Mouse (Mus musculus): Measurements from ENCODE around the gene Cox17.
A peak's percentile ranks its signal among the peaks of the same experiment; 100 is the strongest.

The Cox17 gene

GRCm38 (mm10) chr16:38371705-38372296, 25.0 kb downstream of the Cox17 start:
- no peak for DNase-seq

- DNase-seq, result no peak
Observed at GRCm38 (mm10) chr16:38372876-38373275, 26.1 kb downstream of the Cox17 start.

- DNase-seq, result no peak
Observed at GRCm38 (mm10) chr16:38373439-38373838, 26.6 kb downstream of the Cox17 start.

GRCm38 (mm10) chr16:38373941-38374340, 27.1 kb downstream of the Cox17 start:
- DNase-seq, result no peak

- no peak for DNase-seq
Observed at GRCm38 (mm10) chr16:38374379-38375140, 27.8 kb downstream of the Cox17 start.

GRCm38 (mm10) chr16:38375182-38375581, 28.4 kb downstream of the Cox17 start:
- no peak for DNase-seq

GRCm38 (mm10) chr16:38376163-38376840, 29.5 kb downstream of the Cox17 start:
- DNase-seq, result peak; percentile 78 to 80

- peak in 1 of 2 experiments; percentile 23 for DNase-seq
Observed at GRCm38 (mm10) chr16:38376841-38377249, 30.1 kb downstream of the Cox17 start.

GRCm38 (mm10) chr16:38377546-38377945, 30.8 kb downstream of the Cox17 start:
- peak; percentile 42 to 53 for DNase-seq

GRCm38 (mm10) chr16:38378591-38378990, 31.8 kb downstream of the Cox17 start:
- no peak for DNase-seq

GRCm38 (mm10) chr16:38379088-38379487, 32.3 kb downstream of the Cox17 start:
- no peak for DNase-seq

GRCm38 (mm10) chr16:38379493-38379892, 32.7 kb downstream of the Cox17 start:
- peak in 1 of 2 experiments; percentile 29 for DNase-seq

- DNase-seq, result no peak
Observed at GRCm38 (mm10) chr16:38379926-38380325, 33.1 kb downstream of the Cox17 start.

GRCm38 (mm10) chr16:38383683-38384082, 36.9 kb downstream of the Cox17 start:
- no peak for DNase-seq

- no peak for DNase-seq
Observed at GRCm38 (mm10) chr16:38385184-38385634, 38.4 kb downstream of the Cox17 start.

GRCm38 (mm10) chr16:38385700-38386099, 38.9 kb downstream of the Cox17 start:
- DNase-seq, result no peak

- no peak for DNase-seq
Observed at GRCm38 (mm10) chr16:38387389-38387788, 40.6 kb downstream of the Cox17 start.

GRCm38 (mm10) chr16:38388757-38389156, 42.0 kb downstream of the Cox17 start:
- no peak for DNase-seq

- no peak for DNase-seq
Observed at GRCm38 (mm10) chr16:38389284-38389893, 42.6 kb downstream of the Cox17 start.

GRCm38 (mm10) chr16:38390322-38390721, 43.5 kb downstream of the Cox17 start:
- DNase-seq, result no peak

GRCm38 (mm10) chr16:38392126-38392894, 45.5 kb downstream of the Cox17 start:
- DNase-seq, result peak; percentile 34 to 40

GRCm38 (mm10) chr16:38394191-38394618, 47.4 kb downstream of the Cox17 start:
- DNase-seq, result no peak

Data from cerebellum, postnatal 10 days (tissue).